ENCODE assay signal across 13 mouse cellular contexts in genomic region chr11:35638862-35639384, GRCm38 (mm10).
DNase-seq lines count a peak whose midpoint lies in the region; ATAC-seq lines count a peak whose summit lies in the region.
"Had no signal": no experiment of that assay in that cellular context is flagged by ENCODE, and none has a peak within 500 bp of the region (broad histone marks: within the 10 kb centered on the region; RNA-seq: fewer than 3 reads in every experiment).

No protein-coding gene starts in this region.

- no peak overlapping the region for H3K4me3 ChIP-seq in kidney, embryonic 16.5 days (ENCODE audit: low read length)
- H3K4me3 ChIP-seq in hindbrain, embryonic 12.5 days: no peak overlapping the region
- H3K4me3 ChIP-seq in midbrain, embryonic 15.5 days: no peak overlapping the region

- no peaks in the 10 kb centered on the region for H3K9me3 ChIP-seq in kidney, embryonic 16.5 days (ENCODE audit: low read length)
- no peaks in the 10 kb centered on the region for H3K9me3 ChIP-seq in hindbrain, embryonic 12.5 days (replicated peaks)
- no peaks in the 10 kb centered on the region for H3K9me3 ChIP-seq in midbrain, embryonic 15.5 days

- no peak for DNase-seq in kidney, postnatal 14 days
- peak; percentile 80 for DNase-seq in ZHBTc4 (ENCODE audit: low read depth, low spot score)
- DNase-seq in T-cell, adult 2 months (ENCODE audit: low spot score): no peak
- no peak for DNase-seq in layer of hippocampus, postnatal 14 days (ENCODE audit: low spot score in 2 of 2)
- DNase-seq: adrenal gland, postnatal 25 days; gastrocnemius, postnatal 14 days; lung, postnatal 14 days had no signal

- no peaks in the 10 kb centered on the region for H3K36me3 ChIP-seq in kidney, embryonic 16.5 days (ENCODE audit: insufficient read depth, low read length)
- H3K36me3 ChIP-seq in hindbrain, embryonic 12.5 days: peaks cover 1% of the 10 kb centered on the region
- H3K36me3 ChIP-seq in midbrain, embryonic 15.5 days (replicated peaks): no peaks in the 10 kb centered on the region

- peak overlapping the region; percentile 48; the same call in 1 of the 2 replicates for H3K27ac ChIP-seq in kidney, embryonic 16.5 days (ENCODE audit: low read length)
- H3K27ac ChIP-seq in hindbrain, embryonic 12.5 days: no peak overlapping the region
- H3K27ac ChIP-seq in midbrain, embryonic 15.5 days: 0 out of 2 replicates have a peak overlapping the region, but pooled peaks have one; percentile 39

- peaks cover 8% of the 10 kb centered on the region for H3K4me1 ChIP-seq in kidney, embryonic 16.5 days (ENCODE audit: insufficient read depth, low read length)
- H3K4me1 ChIP-seq in hindbrain, embryonic 12.5 days: peaks cover 14% of the 10 kb centered on the region
- H3K4me1 ChIP-seq in midbrain, embryonic 15.5 days: peaks cover 19% of the 10 kb centered on the region

- no peak overlapping the region for H3K9ac ChIP-seq in kidney, embryonic 16.5 days (replicated peaks; ENCODE audit: low read length)
- no peak overlapping the region for H3K9ac ChIP-seq in hindbrain, embryonic 12.5 days
- H3K9ac ChIP-seq in midbrain, embryonic 15.5 days: no peak overlapping the region; the same call in 1 of the 2 replicates

- WGBS in kidney, embryonic 16.5 days: 5% methylated on average over 3 of the region's 3 CpGs
- 12% methylated on average over 3 of the region's 3 CpGs for WGBS in hindbrain, embryonic 12.5 days
- whole genome bisulfite sequencing in midbrain, embryonic 15.5 days: 12% methylated on average over 3 of the region's 3 CpGs

- H3K4me2 ChIP-seq in kidney, embryonic 16.5 days (replicated peaks; ENCODE audit: low read depth, low read length): peak overlapping the region; percentile 17; the same call in 1 of the 2 replicates
- 0 out of 2 replicates have a peak overlapping the region, but pooled peaks have one; percentile 7 for H3K4me2 ChIP-seq in hindbrain, embryonic 12.5 days (replicated peaks)
- peak overlapping the region; percentile 28 for H3K4me2 ChIP-seq in midbrain, embryonic 15.5 days

- ATAC-seq in kidney, embryonic 16.5 days (ENCODE audit: low FRiP score, low TSS enrichment): 0 out of 2 replicates have a peak, but pooled peaks have one; percentile 16
- ATAC-seq in hindbrain, embryonic 12.5 days (ENCODE audit: low FRiP score): no peak
- ATAC-seq in midbrain, embryonic 15.5 days (replicated peaks): peak; percentile 61
- ATAC-seq in megakaryocyte, adult 5-6 weeks (ENCODE audit: poor library complexity, severe bottlenecking): no peak
- ATAC-seq: CD4-positive, CD25-positive, alpha-beta regulatory T cell, adult 4 months; inflammation-experienced regulatory T-cells, adult 6 months had no signal

- H3K27me3 ChIP-seq in kidney, embryonic 16.5 days (ENCODE audit: insufficient read depth, low read length): no peaks in the 10 kb centered on the region
- no peaks in the 10 kb centered on the region for H3K27me3 ChIP-seq in hindbrain, embryonic 12.5 days
- H3K27me3 ChIP-seq in midbrain, embryonic 15.5 days (replicated peaks): 0 out of 2 replicates have a peak, but pooled peaks cover 12% of the 10 kb centered on the region

Comparison
In these comparisons a context has a peak if more than half of its experiments do, and no peak if none do; other contexts are left out.
1. ATAC-seq: peak in kidney, embryonic 16.5 days (single experiment) and midbrain, embryonic 15.5 days (single experiment); none in hindbrain, embryonic 12.5 days (single experiment) and megakaryocyte, adult 5-6 weeks (single experiment).
2. Peak in every context shown above with its lines, with median percentiles within 50 percentile points of each other: H3K4me2 ChIP-seq.